Mouse (Mus musculus): ENCODE data around the gene Sec16a.

GRCm38 (mm10) chr2:26423086-26423485, 21.9 kb downstream of the Sec16a start:
- no peak for TF ChIP-seq CTCF (IDR thresholded peaks at IDR 0.05; ENCODE audit: borderline replicate concordance, extremely low read depth, insufficient read depth, insufficient read length)
- TF ChIP-seq POLR2A (IDR thresholded peaks at IDR 0.05; ENCODE audit: borderline replicate concordance, extremely low read depth, insufficient read depth, insufficient read length, poor library complexity, severe bottlenecking): no peak

All from brain, embryonic 14.5 days (tissue).